Mouse (Mus musculus): ENCODE data around the gene Mafk. TPM values are rescaled to one million over a fixed set of nuclear protein-coding genes. Genes with fewer than 3 reads are reported as not detected.

Gene Mafk
- total and polyA plus RNA-seq, 3 experiments: 16.4 to 24.1 (median 23.6) TPM

- dilution Hi-C loops (cut with MboI; ENCODE audit: extremely low pct_ligation_motif_present, extremely low pct_unique_long_range_greater_than_20kb, low sequenced_read_pairs): no loop called here
- no peak for DNase-seq (ENCODE audit: extremely low read depth)
- in situ Hi-C loops (cut with MboI; ENCODE audit: low pct_ligation_motif_present, low pct_unique_long_range_greater_than_20kb, low sequenced_read_pairs): no loop called here
- Histone ChIP-seq H3K9me3 (replicated peaks; ENCODE audit: low read length) (no peaks in the 10 kb centered on the region), H3K9ac (ENCODE audit: insufficient read depth, low read depth) (no peak overlapping the region), H3K27ac (ENCODE audit: insufficient read depth, low read depth) (no peak overlapping the region), H3K4me2 (ENCODE audit: insufficient read depth, low read depth, poor library complexity, severe bottlenecking) (no peak overlapping the region), H3K79me2 (replicated peaks; ENCODE audit: control insufficient read depth, extremely low read depth, insufficient read depth, poor library complexity, severe bottlenecking) (peaks cover 46% of the 10 kb centered on the region), H3K36me3 (replicated peaks in 1 of 2; ENCODE audit: control insufficient read depth in 1 of 2, insufficient read depth in 1 of 2, low read length in 1 of 2) (peaks cover 24 to 72% of the 10 kb centered on the region in 2 experiments), H3K27me3 (replicated peaks) (no peaks in the 10 kb centered on the region), H3K4me1 (ENCODE audit: control insufficient read depth in 1 of 2, insufficient read depth in 2 of 2) (peaks cover 21 to 42% of the 10 kb centered on the region in 2 experiments), H3K4me3 (replicated peaks in 1 of 3; ENCODE audit: low read depth in 2 of 3, low read length in 2 of 3, poor library complexity in 1 of 3) (no peak overlapping the region)
- no peak for TF ChIP-seq ELF1 (IDR thresholded peaks at IDR 0.05; ENCODE audit: low read depth, low read length)
- TF ChIP-seq SMC3 (IDR thresholded peaks at IDR 0.05; ENCODE audit: low read depth, low read length): no peak
- no peak for TF ChIP-seq USF2 (conservative IDR thresholded peaks at IDR 0.05; ENCODE audit: low read depth, low read length)
- TF ChIP-seq KAT2A (IDR thresholded peaks at IDR 0.05; ENCODE audit: insufficient replicate concordance, low read length): no peak
- no peak for TF ChIP-seq ETS1 (conservative IDR thresholded peaks at IDR 0.05; ENCODE audit: low read depth, low read length)
- no peak for TF ChIP-seq NRF1 (IDR thresholded peaks at IDR 0.05; ENCODE audit: low read depth, low read length)
- TF ChIP-seq E2F4 (IDR thresholded peaks at IDR 0.05; ENCODE audit: insufficient replicate concordance, low read depth, low read length): no peak
These were observed 4.8 kb downstream of the Mafk start for GRCm38 (mm10) chr5:139796001-139796620.

- TF ChIP-seq MAX (IDR thresholded peaks at IDR 0.05; ENCODE audit: low read length) (no peak), E2F4 (IDR thresholded peaks at IDR 0.05; ENCODE audit: insufficient replicate concordance, low read depth, low read length) (no peak), CHD1 (IDR thresholded peaks at IDR 0.05; ENCODE audit: low read depth, low read length) (no peak), PAX5 (IDR thresholded peaks at IDR 0.05; ENCODE audit: low read length) (no peak), POLR2A (IDR thresholded peaks at IDR 0.05; ENCODE audit: low read depth, low read length) (no peak)
- H3K4me2 ChIP-seq (ENCODE audit: insufficient read depth, low read depth, poor library complexity, severe bottlenecking): no peak overlapping the region
- peaks cover 21 to 41% of the 10 kb centered on the region in 2 experiments for H3K4me1 ChIP-seq (ENCODE audit: control insufficient read depth in 1 of 2, insufficient read depth in 2 of 2)
- dilution Hi-C loops (cut with MboI; ENCODE audit: extremely low pct_ligation_motif_present, extremely low pct_unique_long_range_greater_than_20kb, low sequenced_read_pairs): no loop called here
- no peaks in the 10 kb centered on the region for H3K27me3 ChIP-seq (replicated peaks)
- DNase-seq (ENCODE audit: extremely low read depth): no peak
- no peak overlapping the region for H3K9ac ChIP-seq (ENCODE audit: insufficient read depth, low read depth)
- no peak overlapping the region for H3K27ac ChIP-seq (ENCODE audit: insufficient read depth, low read depth)
- in situ Hi-C loops (cut with MboI; ENCODE audit: low pct_ligation_motif_present, low pct_unique_long_range_greater_than_20kb, low sequenced_read_pairs): no loop called here
- H3K79me2 ChIP-seq (replicated peaks; ENCODE audit: control insufficient read depth, extremely low read depth, insufficient read depth, poor library complexity, severe bottlenecking): peaks cover 46% of the 10 kb centered on the region
- H3K36me3 ChIP-seq (replicated peaks in 1 of 2; ENCODE audit: control insufficient read depth in 1 of 2, insufficient read depth in 1 of 2, low read length in 1 of 2): peaks cover 30 to 80% of the 10 kb centered on the region in 2 experiments
- no peak overlapping the region for H3K4me3 ChIP-seq (replicated peaks in 1 of 3; ENCODE audit: low read depth in 2 of 3, low read length in 2 of 3, poor library complexity in 1 of 3)
- H3K9me3 ChIP-seq (replicated peaks; ENCODE audit: low read length): no peaks in the 10 kb centered on the region
These were observed 5.6 kb downstream of the Mafk start for GRCm38 (mm10) chr5:139796900-139797299.

GRCm38 (mm10) chr5:139797473-139798167 is 6.3 kb downstream of the Mafk start:
- H3K79me2 ChIP-seq (replicated peaks; ENCODE audit: control insufficient read depth, extremely low read depth, insufficient read depth, poor library complexity, severe bottlenecking): peaks cover 40% of the 10 kb centered on the region
- TF ChIP-seq ZMIZ1 (IDR thresholded peaks at IDR 0.05; ENCODE audit: low read depth, low read length) (no peak), NRF1 (IDR thresholded peaks at IDR 0.05; ENCODE audit: low read depth, low read length) (no peak), SMC3 (IDR thresholded peaks at IDR 0.05; ENCODE audit: low read depth, low read length) (no peak), JUND (conservative IDR thresholded peaks at IDR 0.05; ENCODE audit: low read depth, low read length) (no peak), MXI1 (IDR thresholded peaks at IDR 0.05; ENCODE audit: low read depth, low read length) (no peak), E2F4 (IDR thresholded peaks at IDR 0.05; ENCODE audit: insufficient replicate concordance, low read depth, low read length) (no peak), GABPA (IDR thresholded peaks at IDR 0.05; ENCODE audit: insufficient replicate concordance, low read depth, low read length) (no peak), ZC3H11A (IDR thresholded peaks at IDR 0.05; ENCODE audit: low read depth, low read length) (no peak), NELFE (IDR thresholded peaks at IDR 0.05; ENCODE audit: low read depth, low read length) (no peak), ELF1 (IDR thresholded peaks at IDR 0.05; ENCODE audit: low read depth, low read length) (no peak), MAX (IDR thresholded peaks at IDR 0.05; ENCODE audit: low read length) (no peak), EP300 (IDR thresholded peaks at IDR 0.05; ENCODE audit: low read length) (no peak), PAX5 (IDR thresholded peaks at IDR 0.05; ENCODE audit: low read length) (no peak), JUN (IDR thresholded peaks at IDR 0.05; ENCODE audit: insufficient read depth, low read depth, low read length) (no peak), MAFK (IDR thresholded peaks at IDR 0.05; ENCODE audit: insufficient replicate concordance, low read length) (no peak), RCOR1 (conservative IDR thresholded peaks at IDR 0.05; ENCODE audit: low read depth, low read length) (no peak)
- no peak overlapping the region for H3K4me2 ChIP-seq (ENCODE audit: insufficient read depth, low read depth, poor library complexity, severe bottlenecking)
- no peaks in the 10 kb centered on the region for H3K9me3 ChIP-seq (replicated peaks; ENCODE audit: low read length)
- in situ Hi-C loops (cut with MboI; ENCODE audit: low pct_ligation_motif_present, low pct_unique_long_range_greater_than_20kb, low sequenced_read_pairs): no loop called here
- H3K4me1 ChIP-seq (ENCODE audit: control insufficient read depth in 1 of 2, insufficient read depth in 2 of 2): peaks cover 17 to 37% of the 10 kb centered on the region in 2 experiments
- no peaks in the 10 kb centered on the region for H3K27me3 ChIP-seq (replicated peaks)
- no peak overlapping the region for H3K4me3 ChIP-seq (replicated peaks in 1 of 3; ENCODE audit: low read depth in 2 of 3, low read length in 2 of 3, poor library complexity in 1 of 3)
- no peak overlapping the region for H3K27ac ChIP-seq (ENCODE audit: insufficient read depth, low read depth)
- dilution Hi-C loops (cut with MboI; ENCODE audit: extremely low pct_ligation_motif_present, extremely low pct_unique_long_range_greater_than_20kb, low sequenced_read_pairs): no loop called here
- no peak overlapping the region for H3K9ac ChIP-seq (ENCODE audit: insufficient read depth, low read depth)
- H3K36me3 ChIP-seq (replicated peaks in 1 of 2; ENCODE audit: control insufficient read depth in 1 of 2, insufficient read depth in 1 of 2, low read length in 1 of 2): peaks cover 32 to 87% of the 10 kb centered on the region in 2 experiments
- DNase-seq (ENCODE audit: extremely low read depth): no peak
